13 mouse cellular contexts compared by ENCODE assay signal in the genomic region with DNA sequence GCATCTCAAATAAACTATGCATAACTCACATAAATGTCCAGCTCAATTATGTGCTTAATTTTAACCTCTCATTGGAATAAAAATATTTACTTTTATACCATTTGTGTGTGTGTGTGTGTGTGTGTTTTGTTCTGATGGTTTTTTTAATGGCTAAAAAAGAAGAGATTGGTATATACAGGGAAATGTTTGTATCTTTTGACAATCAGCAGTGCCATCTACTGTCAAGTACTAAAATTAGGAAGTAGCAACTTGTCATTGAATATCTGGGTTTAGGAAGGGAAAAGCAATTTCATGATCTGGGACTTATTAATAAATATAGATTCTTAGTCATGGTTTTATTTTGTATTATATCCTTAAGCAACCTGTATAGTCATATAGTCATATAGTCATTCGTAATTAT. TPM values are rescaled to one million over a fixed set of nuclear protein-coding genes. Genes with fewer than 3 reads are reported as not detected.
DNase-seq lines count a peak whose midpoint lies in the region; ATAC-seq and TF ChIP-seq lines count a peak whose summit lies in the region.
"Had no signal": no experiment of that assay in that cellular context is flagged by ENCODE, and none has a peak within 500 bp of the region (broad histone marks: within the 10 kb centered on the region; RNA-seq: fewer than 3 reads in every experiment).

No protein-coding gene starts in this region.

- no peak overlapping the region for H3K9ac ChIP-seq in forebrain, postnatal 0 days
- no peak overlapping the region for H3K9ac ChIP-seq in forebrain, embryonic 11.5 days (ENCODE audit: low read length)
- no peak overlapping the region for H3K9ac ChIP-seq in limb, embryonic 14.5 days (ENCODE audit: low read depth, low read length, severe bottlenecking)
- H3K9ac ChIP-seq: heart, embryonic 12.5 days; limb, embryonic 15.5 days; neural tube, embryonic 12.5 days had no signal

- TF ChIP-seq POLR2A in limb, embryonic 14.5 days (IDR thresholded peaks at IDR 0.05; ENCODE audit: borderline replicate concordance, extremely low read depth, insufficient read depth, insufficient read length), result no peak

- peak; percentile 54 for ATAC-seq in forebrain, postnatal 0 days
- ATAC-seq in forebrain, embryonic 11.5 days (replicated peaks; ENCODE audit: low FRiP score), result no peak
- no peak for ATAC-seq in limb, embryonic 14.5 days (ENCODE audit: low FRiP score, low read depth)
- ATAC-seq: inflammation-experienced regulatory T-cells, adult 6 months had no signal

- peaks cover 4% of the 10 kb centered on the region for H3K4me1 ChIP-seq in forebrain, postnatal 0 days (ENCODE audit: insufficient read depth)
- H3K4me1 ChIP-seq in forebrain, embryonic 11.5 days (replicated peaks; ENCODE audit: control insufficient read depth, insufficient read depth, low read length), result no peaks in the 10 kb centered on the region
- H3K4me1 ChIP-seq in limb, embryonic 14.5 days (ENCODE audit: control insufficient read depth, insufficient read depth, low read length), result peaks cover 28% of the 10 kb centered on the region
- peaks cover 31% of the 10 kb centered on the region for H3K4me1 ChIP-seq in limb, embryonic 10.5 days

- no peak overlapping the region for H3K27ac ChIP-seq in forebrain, postnatal 0 days (ENCODE audit: low read depth, low read length)
- no peak overlapping the region for H3K27ac ChIP-seq in forebrain, embryonic 11.5 days (ENCODE audit: low read depth, low read length)
- H3K27ac ChIP-seq in limb, embryonic 14.5 days (replicated peaks; ENCODE audit: low read depth, low read length), result no peak overlapping the region
- H3K27ac ChIP-seq in limb, embryonic 10.5 days, result no peak overlapping the region
- H3K27ac ChIP-seq: limb, embryonic 15.5 days; neural tube, embryonic 12.5 days had no signal

- no peak overlapping the region for H3K4me3 ChIP-seq in forebrain, postnatal 0 days (ENCODE audit: low read depth, low read length)
- no peak overlapping the region for H3K4me3 ChIP-seq in forebrain, embryonic 11.5 days (ENCODE audit: low read depth, low read length)
- no peak overlapping the region for H3K4me3 ChIP-seq in limb, embryonic 14.5 days (replicated peaks; ENCODE audit: low read length)
- H3K4me3 ChIP-seq in limb, embryonic 10.5 days, result no peak overlapping the region
- H3K4me3 ChIP-seq: heart, embryonic 12.5 days; limb, embryonic 15.5 days; neural tube, embryonic 12.5 days had no signal

- H3K27me3 ChIP-seq in forebrain, postnatal 0 days (ENCODE audit: insufficient read depth, low read length), result no peaks in the 10 kb centered on the region
- H3K27me3 ChIP-seq in forebrain, embryonic 11.5 days (ENCODE audit: control insufficient read depth, insufficient read depth, low read length), result no peaks in the 10 kb centered on the region
- no peaks in the 10 kb centered on the region for H3K27me3 ChIP-seq in limb, embryonic 14.5 days (ENCODE audit: control insufficient read depth, insufficient read depth, low read length)
- H3K27me3 ChIP-seq in limb, embryonic 10.5 days (ENCODE audit: low read depth, poor library complexity, severe bottlenecking), result no peaks in the 10 kb centered on the region
- H3K27me3 ChIP-seq: heart, embryonic 12.5 days; limb, embryonic 15.5 days; neural tube, embryonic 12.5 days had no signal

- TF ChIP-seq CTCF in forebrain, postnatal 0 days (IDR thresholded peaks at IDR 0.05; ENCODE audit: low read depth), result peak; percentile 70

- no peak overlapping the region for H3K4me2 ChIP-seq in forebrain, postnatal 0 days (ENCODE audit: low read depth)
- H3K4me2 ChIP-seq in forebrain, embryonic 11.5 days (ENCODE audit: low read depth, low read length, severe bottlenecking), result no peak overlapping the region
- H3K4me2 ChIP-seq in limb, embryonic 14.5 days (replicated peaks; ENCODE audit: low read depth, low read length, severe bottlenecking), result no peak overlapping the region
- H3K4me2 ChIP-seq: heart, embryonic 12.5 days; limb, embryonic 15.5 days; neural tube, embryonic 12.5 days had no signal

- H3K36me3 ChIP-seq in forebrain, postnatal 0 days (ENCODE audit: insufficient read depth), result no peaks in the 10 kb centered on the region
- H3K36me3 ChIP-seq in forebrain, embryonic 11.5 days (ENCODE audit: control insufficient read depth, insufficient read depth, low read length), result no peaks in the 10 kb centered on the region
- no peaks in the 10 kb centered on the region for H3K36me3 ChIP-seq in limb, embryonic 14.5 days (ENCODE audit: control insufficient read depth, insufficient read depth, low read length)
- H3K36me3 ChIP-seq in limb, embryonic 10.5 days, result no peaks in the 10 kb centered on the region
- H3K36me3 ChIP-seq: heart, embryonic 12.5 days; limb, embryonic 15.5 days; neural tube, embryonic 12.5 days had no signal

- 85% methylated on average over 1 of the region's 1 CpGs for WGBS in forebrain, postnatal 0 days
- WGBS in forebrain, embryonic 11.5 days, result 84% methylated on average over 1 of the region's 1 CpGs
- WGBS in limb, embryonic 14.5 days, result 83% methylated on average over 1 of the region's 1 CpGs
- 88% methylated on average over 1 of the region's 1 CpGs for WGBS in limb, embryonic 10.5 days

- no peaks in the 10 kb centered on the region for H3K9me3 ChIP-seq in forebrain, postnatal 0 days (ENCODE audit: low read length)
- no peaks in the 10 kb centered on the region for H3K9me3 ChIP-seq in forebrain, embryonic 11.5 days (ENCODE audit: control insufficient read depth, low read length)
- no peaks in the 10 kb centered on the region for H3K9me3 ChIP-seq in limb, embryonic 14.5 days (ENCODE audit: control insufficient read depth, low read length)
- H3K9me3 ChIP-seq in limb, embryonic 10.5 days (replicated peaks), result no peaks in the 10 kb centered on the region
- H3K9me3 ChIP-seq: heart, embryonic 12.5 days; limb, embryonic 15.5 days; neural tube, embryonic 12.5 days had no signal

- DNase-seq in forebrain, postnatal 0 days, result peak; percentile 60
- no peak for DNase-seq in forebrain, embryonic 11.5 days (ENCODE audit: low spot score)
- peak; percentile 48 for DNase-seq in limb, embryonic 14.5 days (ENCODE audit: low spot score)
- no peak for DNase-seq in limb, embryonic 10.5 days (ENCODE audit: low spot score)
- peak; percentile 9 for DNase-seq in ES-CJ7 (ENCODE audit: low read depth, low spot score)
- peak; percentile 36 for DNase-seq in fibroblast of lung, adult 2 months (ENCODE audit: low read depth)
- DNase-seq in spleen, adult 18-20 months, result no peak
- DNase-seq in layer of hippocampus, postnatal 10 days (ENCODE audit: low spot score in 2 of 2), result no peak
- DNase-seq: right cerebral cortex, adult 18-20 months had no signal

RNA-seq across cellular contexts. Expression of a gene that starts 43.3 kb away (rescaled TPM):
- 5.8 and 12.0 TPM in 2 replicates for total RNA-seq in forebrain, postnatal 0 days (2014; rRNA removed)
- polyA plus RNA-seq in forebrain, postnatal 0 days (2015; fragmentation: Nextera tagmentation; extraction: Ambion mirVana), result 7.3 and 9.4 TPM in 2 replicates
- 4.8 and 5.0 TPM in 2 replicates for polyA plus RNA-seq in forebrain, embryonic 11.5 days (2014; fragmentation: Nextera tagmentation; extraction: Ambion mirVana)
- polyA plus RNA-seq in limb, embryonic 14.5 days (2012; rRNA removed), result 4.9 and 7.6 TPM in 2 replicates
- 10.7 and 11.9 TPM in 2 replicates for polyA plus RNA-seq in limb, embryonic 14.5 days (2014; fragmentation: Nextera tagmentation; extraction: Ambion mirVana)
- polyA plus RNA-seq in limb, embryonic 10.5 days (2016; fragmentation: Nextera tagmentation; extraction: Ambion mirVana), result 7.2 and 10.0 TPM in 2 replicates
- 10 to 100 TPM; 10.6 to 12.8 TPM for total RNA-seq in layer of hippocampus, postnatal 10 days (2021)

Comparison
In these comparisons a context has a peak if more than half of its experiments do, and no peak if none do; other contexts are left out.
1. DNase-seq: peak in forebrain, postnatal 0 days (single experiment), limb, embryonic 14.5 days (single experiment), ES-CJ7 (single experiment) and fibroblast of lung, adult 2 months (single experiment); none in forebrain, embryonic 11.5 days (single experiment), limb, embryonic 10.5 days (single experiment), spleen, adult 18-20 months (0 of 2) and layer of hippocampus, postnatal 10 days (0 of 2).